Mouse (Mus musculus) megakaryocyte progenitor cell, adult 5-6 weeks (primary cell): ENCODE results near the gene Nxt1. TPM values are rescaled to one million over a fixed set of nuclear protein-coding genes. Genes with fewer than 3 reads are reported as not detected.

Experiments used
- ATAC-seq: replicated peaks from 2 replicates; pipeline ENCODE4 v1.8.0; 2016; ENCODE audit warnings: mild to moderate bottlenecking, moderate TSS enrichment, inconsistent platforms; ENCODE audit not compliant: poor library complexity
- total RNA-seq, 2 experiments: library from RNA; stranded (forward) in 1 of 2; stranded (reverse) in 1 of 2; fragments of 157-497, 149-512 nt in 1 of 2; fragments of 200-1000 nt in 1 of 2; gene quantifications; 2 replicates each; pipeline versions ENCODE4 v1.2.3 to v1.2.4; 2015 to 2017

The Nxt1 gene
- 109 and 113 TPM in 2 replicates for total RNA-seq (2015)
- total RNA-seq (2017) = 48.6 and 50.6 TPM in 2 replicates

DNA sequence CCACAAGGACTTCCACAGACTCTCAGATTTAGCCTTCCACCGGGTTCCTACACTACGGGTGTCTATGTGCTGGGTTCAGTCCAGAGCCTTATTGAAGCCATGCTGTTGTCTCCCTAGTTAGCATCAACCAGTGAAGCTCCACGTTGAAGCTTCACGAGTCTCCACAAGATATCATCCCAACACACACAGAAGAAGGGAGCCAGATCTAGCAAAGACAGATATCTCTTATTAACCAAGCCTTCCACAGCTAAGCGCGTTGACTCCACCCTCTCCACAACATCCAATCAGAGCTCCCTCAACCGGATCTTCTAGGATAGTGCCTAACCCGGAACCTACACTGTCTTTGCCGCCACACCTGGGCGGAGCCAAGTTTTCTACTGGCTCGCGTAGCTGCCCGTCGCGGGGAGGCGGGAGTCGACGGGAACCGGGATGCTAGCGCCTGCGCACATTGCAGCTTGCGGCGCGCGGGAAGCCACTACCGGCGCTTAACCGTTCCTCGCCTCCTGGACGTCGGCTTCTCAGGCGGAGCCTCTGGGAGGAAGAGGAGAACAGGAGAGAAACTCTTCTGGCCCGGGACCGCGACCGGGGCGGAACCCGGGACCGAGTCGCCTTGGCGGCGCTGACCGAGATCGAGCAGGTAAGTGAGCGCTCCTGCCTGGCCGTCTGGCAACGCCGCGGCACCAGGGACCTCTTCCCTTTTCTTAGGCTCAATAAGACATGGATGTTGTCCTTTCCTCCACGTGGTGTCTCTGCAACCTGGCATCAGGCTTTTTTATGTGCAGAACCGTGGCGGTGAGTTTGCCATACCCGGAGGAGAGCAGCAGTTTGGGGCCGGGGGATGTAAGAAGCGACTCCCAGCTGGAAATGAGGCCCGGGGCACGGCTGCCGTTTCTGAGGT is at the start of gene Nxt1:
Gene Nxt1, plus strand, starts transcription at position 403 of the 898 bp plus-strand sequence.
- peak; percentile 92 for ATAC-seq

GRCm38 (mm10) chr2:148623067-148623466 is 49.3 kb upstream of the Nxt1 start:
- ATAC-seq = 0 out of 2 replicates have a peak, but pooled peaks have one; percentile 17

DNA sequence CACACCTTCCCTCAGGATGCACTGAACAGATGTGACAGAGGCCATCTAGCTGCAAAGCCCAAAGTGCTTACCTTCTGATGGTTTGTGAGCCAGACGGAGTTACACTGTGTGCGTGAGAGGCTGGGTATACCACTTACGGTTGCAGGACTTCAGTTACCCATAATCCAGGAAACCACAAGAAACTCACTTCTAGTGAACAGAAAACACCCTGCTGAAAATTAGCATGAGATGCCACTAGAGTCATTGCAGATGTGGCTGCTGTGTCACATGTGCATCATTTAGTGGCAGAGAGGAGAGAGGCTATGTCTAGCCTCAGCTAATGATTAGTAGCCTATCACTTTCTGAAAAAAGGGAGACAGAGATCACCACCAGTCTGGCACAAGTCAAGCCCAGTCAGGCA is 47.9 kb upstream of the Nxt1 start:
- ATAC-seq = peak; percentile 61; the same call in 1 of the 2 replicates

DNA sequence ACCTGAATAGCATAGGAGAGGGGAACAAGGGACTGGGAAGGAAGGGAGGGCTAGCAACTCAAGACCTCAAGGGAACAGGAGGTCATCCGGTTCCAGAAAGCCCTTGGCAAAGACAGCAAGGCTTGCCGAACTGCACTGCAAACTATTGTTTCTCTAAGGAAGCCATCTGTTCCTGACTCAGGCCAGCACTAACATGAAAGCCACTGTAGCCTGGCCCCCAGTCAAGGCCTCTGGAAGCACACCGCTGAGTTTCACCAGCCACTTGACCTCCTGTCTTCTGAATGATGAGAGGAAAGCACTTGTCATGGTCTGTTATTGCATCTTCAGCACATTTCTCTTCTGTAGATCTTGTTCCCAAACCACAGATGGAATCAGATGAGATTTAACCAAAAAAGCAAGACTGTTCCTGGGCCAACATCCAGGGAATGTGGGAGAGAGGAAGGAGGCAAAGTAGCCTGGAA is 45.4 kb upstream of the Nxt1 start:
- ATAC-seq = no peak

DNA sequence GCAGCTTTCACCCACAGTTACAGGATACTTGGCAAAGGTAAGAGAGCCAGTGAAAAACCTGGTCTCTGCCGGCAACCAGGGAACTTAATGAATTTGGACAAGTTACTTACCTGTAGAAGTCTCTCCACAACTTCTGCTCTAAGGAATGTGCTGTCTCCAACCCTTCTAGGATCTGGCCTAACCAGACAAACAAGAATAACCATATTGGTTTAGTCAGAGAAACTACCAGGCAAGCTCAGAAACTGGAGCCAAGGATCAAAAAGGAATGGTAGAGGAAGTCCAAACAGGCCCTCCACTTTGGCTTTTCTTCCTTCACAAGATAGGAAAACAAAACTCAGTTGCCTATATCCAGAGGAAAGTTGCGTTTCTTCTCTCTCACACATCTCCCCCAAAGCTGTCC is 41.4 kb upstream of the Nxt1 start:
- no peak for ATAC-seq

DNA sequence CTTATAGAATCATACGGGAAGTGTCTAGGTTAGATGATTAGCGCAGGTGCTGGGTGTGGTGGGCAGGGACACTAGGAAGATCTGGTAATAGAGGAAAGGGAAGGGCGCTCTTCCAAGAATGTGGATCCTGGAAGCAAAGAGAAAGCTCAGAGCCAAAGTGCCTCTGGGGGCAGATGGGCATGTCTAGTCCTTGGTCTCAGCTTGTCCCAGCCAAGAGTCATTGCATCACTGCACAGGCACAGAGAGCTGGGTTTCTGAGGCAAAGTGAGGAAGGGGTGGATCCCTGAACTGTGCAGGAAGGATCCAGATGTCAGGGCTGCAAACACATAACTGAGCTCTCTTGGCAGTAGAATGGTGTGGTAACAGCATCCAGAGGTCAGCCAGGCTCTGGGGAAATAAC is 40.8 kb upstream of the Nxt1 start:
- peak; percentile 83 for ATAC-seq

GRCm38 (mm10) chr2:148634466-148634865 is 37.9 kb upstream of the Nxt1 start:
- no peak for ATAC-seq

DNA sequence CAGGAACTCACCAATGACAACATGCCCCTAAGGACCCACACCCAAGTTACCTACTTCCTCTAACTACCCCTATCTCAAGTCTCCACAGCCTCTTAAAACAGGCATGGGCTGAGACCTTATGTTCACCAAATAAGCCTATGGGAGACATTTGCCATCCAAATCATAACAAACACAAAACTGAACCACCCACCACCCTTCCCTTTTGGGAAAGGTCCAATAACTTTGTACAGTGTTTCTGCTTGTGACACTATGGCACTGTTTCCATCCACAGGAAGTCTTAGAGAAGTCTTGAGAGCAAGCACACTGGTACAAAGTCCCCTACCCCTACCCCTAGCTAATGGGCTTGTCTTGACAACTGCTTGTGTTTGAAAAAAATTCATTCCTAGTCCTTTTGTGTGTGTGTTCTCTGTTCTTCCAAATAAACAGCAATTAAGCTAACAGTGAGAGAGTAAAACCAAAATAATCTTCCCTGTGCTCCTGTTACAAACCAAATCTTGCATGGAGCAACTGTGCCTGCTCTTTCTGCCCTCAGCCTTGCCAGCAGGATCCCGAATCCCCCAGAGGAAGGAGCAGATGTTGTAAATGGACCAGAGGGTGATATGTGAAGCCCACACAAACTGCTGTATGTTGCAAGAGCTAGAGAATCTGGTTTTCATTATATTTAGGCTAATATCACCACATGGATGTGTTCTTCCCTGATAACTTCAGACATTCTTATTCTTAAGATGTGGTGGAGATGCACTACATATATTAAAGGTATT is 29.6 kb upstream of the Nxt1 start:
- no peak for ATAC-seq

GRCm38 (mm10) chr2:148644421-148645000 is 27.9 kb upstream of the Nxt1 start:
- ATAC-seq = no peak

DNA sequence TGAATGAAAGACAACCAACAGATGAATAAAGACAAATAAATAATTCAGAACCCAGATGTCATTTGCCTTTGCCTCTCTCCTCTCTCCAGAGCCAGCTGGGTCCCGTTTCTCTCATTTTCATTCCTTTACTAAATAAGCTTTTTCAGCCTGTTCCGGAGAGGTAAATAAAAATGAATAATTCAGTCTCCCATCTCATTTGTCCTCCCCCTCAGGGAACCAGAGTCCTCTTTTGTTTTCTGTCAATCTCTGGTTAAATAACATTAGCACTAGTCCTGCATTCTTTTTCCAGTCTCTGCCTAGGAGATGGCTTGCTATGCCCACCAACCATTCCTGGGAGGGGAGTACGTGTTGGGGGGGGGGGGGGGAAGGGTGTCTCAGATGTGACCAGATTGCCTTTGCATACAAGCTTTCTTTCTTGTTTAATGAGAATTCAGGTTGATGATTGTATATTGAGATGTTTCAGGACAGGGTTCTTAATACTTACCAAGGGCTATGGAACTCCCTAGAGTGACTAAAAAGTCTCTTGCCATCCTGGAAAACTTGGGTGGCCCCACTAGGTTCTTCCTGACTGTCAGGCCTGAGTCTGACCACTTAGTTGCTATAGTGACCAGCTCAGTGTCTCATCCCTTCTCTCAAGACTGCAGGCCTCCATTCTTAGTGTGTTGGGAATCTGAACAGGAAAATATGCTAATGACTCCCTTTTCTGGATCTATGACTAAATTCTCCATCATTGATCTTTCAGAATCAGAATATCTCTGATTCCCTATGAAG is 21.6 kb upstream of the Nxt1 start:
- ATAC-seq = no peak

DNA sequence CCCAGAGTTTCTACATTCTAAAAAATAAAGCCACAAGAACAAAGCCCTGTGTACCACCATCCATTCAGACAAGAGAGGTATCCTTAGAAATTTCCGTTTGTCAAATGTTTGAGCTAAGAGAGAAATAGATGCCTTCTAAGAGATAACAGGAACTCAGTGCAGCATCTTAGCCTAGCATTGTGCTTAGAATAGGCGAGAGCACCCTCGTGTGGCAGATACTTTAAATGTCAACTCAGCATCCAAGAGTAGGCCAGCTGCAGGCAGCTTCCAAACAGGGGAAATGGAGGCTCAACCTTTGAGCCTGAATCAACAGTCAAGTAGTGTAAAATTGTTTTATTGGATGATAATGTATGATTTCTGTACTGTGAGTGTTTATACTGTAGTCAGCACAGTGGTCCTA is 17.4 kb upstream of the Nxt1 start:
- ATAC-seq = peak; percentile 100

DNA sequence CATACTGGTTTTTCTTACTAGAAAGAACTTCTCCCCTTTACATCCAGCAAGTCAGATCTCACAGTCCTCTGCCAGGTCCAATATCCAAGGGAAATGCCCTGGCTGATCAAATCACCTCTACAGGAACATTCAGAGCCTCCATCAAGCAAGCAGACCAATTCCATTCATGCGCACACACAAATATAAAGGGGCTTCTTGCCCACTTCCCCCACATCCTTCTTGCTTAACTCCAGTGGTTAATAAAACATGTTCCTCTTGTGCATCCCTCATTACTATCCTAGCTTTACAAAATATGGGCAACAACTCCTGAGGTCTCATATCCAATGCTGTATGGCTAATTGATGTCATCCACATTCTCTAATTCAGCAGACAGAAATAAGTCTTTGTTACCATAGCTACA is 8.9 kb upstream of the Nxt1 start:
- ATAC-seq = peak; percentile 58

- no peak for ATAC-seq
These were observed 5.4 kb downstream of the Nxt1 start for GRCm38 (mm10) chr2:148677801-148678200.

- no peak for ATAC-seq
These were observed 6.9 kb downstream of the Nxt1 start for GRCm38 (mm10) chr2:148679346-148679745.

- ATAC-seq = peak; percentile 74
These were observed 8.4 kb downstream of the Nxt1 start, which contains the start of gene Gzf1 for GRCm38 (mm10) chr2:148680775-148681291. TSS of gene Gzf1 (plus strand) at chr2:148681023.

GRCm38 (mm10) chr2:148681461-148681891 is 9.1 kb downstream of the Nxt1 start:
- ATAC-seq = peak; percentile 54

- no peak for ATAC-seq
These were observed 10.6 kb downstream of the Nxt1 start for GRCm38 (mm10) chr2:148683031-148683430.

GRCm38 (mm10) chr2:148684972-148685371 is 12.6 kb downstream of the Nxt1 start:
- ATAC-seq = no peak

GRCm38 (mm10) chr2:148685709-148686108 is 13.3 kb downstream of the Nxt1 start:
- peak; percentile 49 for ATAC-seq

DNA sequence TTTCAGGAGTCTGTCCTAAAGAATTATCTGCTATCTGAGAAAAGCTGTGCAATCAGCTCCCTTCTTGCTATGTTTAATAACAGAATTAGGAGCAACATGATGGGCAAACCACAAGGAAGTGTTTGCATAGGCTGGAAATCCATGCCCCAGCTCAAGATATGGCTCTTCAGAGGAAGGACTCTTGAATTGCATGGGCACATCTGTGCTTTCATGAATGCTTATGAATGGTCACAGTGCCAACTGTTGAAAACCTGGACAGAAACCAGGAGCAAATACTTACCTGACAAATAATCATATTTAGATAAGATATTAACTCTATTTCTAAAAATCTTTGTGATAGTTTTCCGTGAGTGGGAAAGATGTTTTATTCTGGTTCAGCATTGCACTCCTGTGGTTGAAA is 14.5 kb downstream of the Nxt1 start:
- no peak for ATAC-seq
